Mouse (Mus musculus): ENCODE measurements around the gene Tsr1. TPM values are rescaled to one million over a fixed set of nuclear protein-coding genes. Genes with fewer than 3 reads are reported as not detected.

The Tsr1 gene
- polyA plus RNA-seq, 1 experiment from 2014 or later = 52.7 TPM

GRCm38 (mm10) chr11:74870991-74871622 lies 26.8 kb upstream of the Tsr1 start:
- DNase-seq (ENCODE audit: low spot score) = no peak
- peak overlapping the region; percentile 57; the same call in 1 of the 2 replicates for H3K27ac ChIP-seq
- peaks cover 45% of the 10 kb centered on the region for H3K4me1 ChIP-seq
- no peaks in the 10 kb centered on the region for H3K9me3 ChIP-seq
- no peak overlapping the region for H3K4me3 ChIP-seq
- WGBS = 46% methylated on average over 12 of the region's 12 CpGs
- H3K27me3 ChIP-seq (ENCODE audit: insufficient read depth, poor library complexity, severe bottlenecking) = no peaks in the 10 kb centered on the region
- H3K36me3 ChIP-seq = peaks cover 17% of the 10 kb centered on the region; the same call in 1 of the 2 replicates

GRCm38 (mm10) chr11:74874630-74875029 lies 23.2 kb upstream of the Tsr1 start:
- H3K36me3 ChIP-seq = no peaks in the 10 kb centered on the region
- no peak overlapping the region for H3K4me3 ChIP-seq
- no peaks in the 10 kb centered on the region for H3K9me3 ChIP-seq
- DNase-seq (ENCODE audit: low spot score) = no peak
- no peaks in the 10 kb centered on the region for H3K27me3 ChIP-seq (ENCODE audit: insufficient read depth, poor library complexity, severe bottlenecking)
- peaks cover 58% of the 10 kb centered on the region for H3K4me1 ChIP-seq
- H3K27ac ChIP-seq = 0 out of 2 replicates have a peak overlapping the region, but pooled peaks have one; percentile 42
- WGBS = 68% methylated on average over 3 of the region's 3 CpGs

- H3K27ac ChIP-seq = no peak overlapping the region
- peak; percentile 89 for DNase-seq (ENCODE audit: low spot score)
- peak overlapping the region; percentile 31 for H3K4me3 ChIP-seq
- H3K4me1 ChIP-seq = peaks cover 50% of the 10 kb centered on the region
- no peaks in the 10 kb centered on the region for H3K27me3 ChIP-seq (ENCODE audit: insufficient read depth, poor library complexity, severe bottlenecking)
- no peaks in the 10 kb centered on the region for H3K36me3 ChIP-seq
- no peaks in the 10 kb centered on the region for H3K9me3 ChIP-seq
- 8% methylated on average over 9 of the region's 9 CpGs for WGBS
These were observed 21.1 kb upstream of the Tsr1 start for GRCm38 (mm10) chr11:74876801-74877200.

GRCm38 (mm10) chr11:74880999-74881398 lies 16.9 kb upstream of the Tsr1 start:
- peaks cover 24% of the 10 kb centered on the region for H3K4me1 ChIP-seq
- peaks cover 10% of the 10 kb centered on the region for H3K36me3 ChIP-seq
- no peak overlapping the region for H3K27ac ChIP-seq
- no peaks in the 10 kb centered on the region for H3K27me3 ChIP-seq (ENCODE audit: insufficient read depth, poor library complexity, severe bottlenecking)
- 78% methylated on average over 9 of the region's 9 CpGs for WGBS
- H3K4me3 ChIP-seq = no peak overlapping the region
- no peak for DNase-seq (ENCODE audit: low spot score)
- no peaks in the 10 kb centered on the region for H3K9me3 ChIP-seq

- no peaks in the 10 kb centered on the region for H3K9me3 ChIP-seq
- no peak overlapping the region for H3K27ac ChIP-seq
- WGBS = 64% methylated on average over 14 of the region's 14 CpGs
These were observed 15.9 kb upstream of the Tsr1 start for GRCm38 (mm10) chr11:74881979-74882378.

GRCm38 (mm10) chr11:74883098-74883497 lies 14.8 kb upstream of the Tsr1 start:
- Histone ChIP-seq H3K36me3 (peaks cover 10% of the 10 kb centered on the region), H3K4me3 (no peak overlapping the region), H3K4me1 (peaks cover 11% of the 10 kb centered on the region), H3K9me3 (no peaks in the 10 kb centered on the region), H3K27ac (no peak overlapping the region), H3K27me3 (ENCODE audit: insufficient read depth, poor library complexity, severe bottlenecking) (no peaks in the 10 kb centered on the region)
- peak; percentile 56 for DNase-seq (ENCODE audit: low spot score)
- WGBS = 94% methylated on average over 10 of the region's 10 CpGs

More at GRCm38 (mm10) chr11:74881979-74882378, 15.9 kb upstream of the Tsr1 start:
- DNase-seq (ENCODE audit: low spot score) = peak; percentile 71
- Histone ChIP-seq H3K4me3 (no peak overlapping the region), H3K27me3 (ENCODE audit: insufficient read depth, poor library complexity, severe bottlenecking) (no peaks in the 10 kb centered on the region), H3K4me1 (peaks cover 15% of the 10 kb centered on the region), H3K36me3 (peaks cover 10% of the 10 kb centered on the region)

GRCm38 (mm10) chr11:74894619-74895018 lies 3.3 kb upstream of the Tsr1 start:
- H3K4me1 ChIP-seq = peaks cover 19% of the 10 kb centered on the region
- no peaks in the 10 kb centered on the region for H3K27me3 ChIP-seq (ENCODE audit: insufficient read depth, poor library complexity, severe bottlenecking)
- DNase-seq (ENCODE audit: low spot score) = no peak
- peaks cover 7% of the 10 kb centered on the region for H3K36me3 ChIP-seq
- H3K4me3 ChIP-seq = no peak overlapping the region
- WGBS = 85% methylated on average over 4 of the region's 4 CpGs
- H3K27ac ChIP-seq = no peak overlapping the region
- no peaks in the 10 kb centered on the region for H3K9me3 ChIP-seq

GRCm38 (mm10) chr11:74895980-74896900 lies 1.6 kb upstream of the Tsr1 start:
- Histone ChIP-seq H3K27me3 (ENCODE audit: insufficient read depth, poor library complexity, severe bottlenecking) (no peaks in the 10 kb centered on the region), H3K27ac (peak overlapping the region; percentile 89), H3K36me3 (peaks cover 23% of the 10 kb centered on the region), H3K9me3 (no peaks in the 10 kb centered on the region), H3K4me1 (peaks cover 19% of the 10 kb centered on the region), H3K4me3 (peak overlapping the region; percentile 90)
- DNase-seq (ENCODE audit: low spot score) = peak; percentile 88
- under 1% methylated on average over 51 of the region's 55 CpGs for WGBS

GRCm38 (mm10) chr11:74896901-74897677 lies 782 bp upstream of the Tsr1 start, which contains the start of gene Sgsm2:
TSS of gene Sgsm2 (minus strand) at chr11:74897060.
- peak; percentile 92 for DNase-seq (ENCODE audit: low spot score)
- Histone ChIP-seq H3K4me3 (peak within 1 kb of the TSS; percentile 90), H3K9me3 (no peaks in the 10 kb centered on the region), H3K36me3 (peaks cover 29% of the 10 kb centered on the region), H3K4me1 (peaks cover 19% of the 10 kb centered on the region), H3K27me3 (ENCODE audit: insufficient read depth, poor library complexity, severe bottlenecking) (no peaks in the 10 kb centered on the region), H3K27ac (peak within 1 kb of the TSS; percentile 89)
- under 1% methylated on average over 70 of the region's 74 CpGs for WGBS

- Histone ChIP-seq H3K9me3 (no peaks in the 10 kb centered on the region), H3K4me3 (peak overlapping the region; percentile 90), H3K27me3 (ENCODE audit: insufficient read depth, poor library complexity, severe bottlenecking) (no peaks in the 10 kb centered on the region), H3K27ac (peak overlapping the region; percentile 89), H3K4me1 (peaks cover 19% of the 10 kb centered on the region), H3K36me3 (peaks cover 43% of the 10 kb centered on the region)
- WGBS = under 1% methylated on average over 7 of the region's 7 CpGs
- no peak for DNase-seq (ENCODE audit: low spot score)
These were observed 601 bp downstream of the Tsr1 start for GRCm38 (mm10) chr11:74898517-74898827.

GRCm38 (mm10) chr11:74901555-74901954 lies 3.7 kb downstream of the Tsr1 start:
- Histone ChIP-seq H3K36me3 (peaks cover 73% of the 10 kb centered on the region), H3K4me1 (peaks cover 15% of the 10 kb centered on the region), H3K27me3 (ENCODE audit: insufficient read depth, poor library complexity, severe bottlenecking) (no peaks in the 10 kb centered on the region), H3K27ac (no peak overlapping the region), H3K4me3 (no peak overlapping the region), H3K9me3 (no peaks in the 10 kb centered on the region)
- WGBS = 91% methylated on average over 6 of the region's 6 CpGs
- DNase-seq (ENCODE audit: low spot score) = no peak

- H3K4me1 ChIP-seq = peaks cover 6% of the 10 kb centered on the region
- WGBS = 90% methylated on average over 5 of the region's 5 CpGs
- H3K4me3 ChIP-seq = no peak overlapping the region
- no peak overlapping the region for H3K27ac ChIP-seq
- H3K36me3 ChIP-seq = peaks cover 82% of the 10 kb centered on the region
- no peak for DNase-seq (ENCODE audit: low spot score)
- H3K9me3 ChIP-seq = no peaks in the 10 kb centered on the region
- no peaks in the 10 kb centered on the region for H3K27me3 ChIP-seq (ENCODE audit: insufficient read depth, poor library complexity, severe bottlenecking)
These were observed 4.5 kb downstream of the Tsr1 start for GRCm38 (mm10) chr11:74902416-74902815.

All from heart, embryonic 10.5 days (tissue).